Mouse (Mus musculus) gonadal fat pad, adult 2 months (tissue): ENCODE measurements at regions not wholly inside any gene's neighbourhood (a gene's known extent, or its start where the extent isn't known, plus 50 kb on each side); places are given as distances from the start of the nearest gene placed in this dataset.
A peak's percentile ranks its signal among the peaks of the same experiment; 100 is the strongest.

Source experiments
- DNase-seq: peaks from one replicate; pipeline ENCODE4 v3.0.0-alpha.2; 2012; ENCODE audit warnings: low read depth

DNA sequence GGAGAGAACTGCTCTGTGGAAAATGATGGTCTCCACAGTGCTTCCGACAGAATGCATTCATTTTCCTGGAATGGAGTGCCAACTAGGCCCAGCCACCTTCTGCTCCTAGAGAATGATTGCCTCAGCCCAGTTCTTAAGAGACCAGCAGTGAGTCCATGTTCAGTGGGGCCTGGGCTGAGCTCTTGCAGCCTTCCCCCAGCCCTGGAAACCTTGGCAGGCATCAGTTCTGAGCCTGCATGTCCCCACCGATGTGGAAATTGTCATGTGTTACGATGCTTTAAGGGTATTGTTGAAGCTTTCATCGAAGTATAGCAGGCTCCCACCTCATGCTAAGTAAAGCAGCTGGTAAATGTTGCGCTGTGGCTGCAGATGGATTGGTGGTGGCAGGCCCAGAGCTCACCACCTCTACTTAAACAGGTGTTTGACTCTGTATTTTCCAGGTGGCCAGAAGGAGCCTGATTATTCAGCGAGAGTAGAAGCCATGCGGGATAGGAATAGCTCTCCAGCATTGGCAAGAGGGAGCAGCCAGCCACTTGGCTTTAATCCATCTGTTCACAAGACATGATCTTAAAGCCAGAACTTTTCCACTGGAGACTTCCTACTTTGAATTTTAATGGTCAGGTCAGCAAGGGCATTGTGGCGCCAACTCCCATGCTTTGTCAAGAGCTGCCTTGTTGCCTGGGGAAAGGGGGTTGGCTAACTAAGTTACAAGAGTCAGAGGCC lies 437.5 kb downstream of the Meis1 start:
- DNase-seq: no peak

DNA sequence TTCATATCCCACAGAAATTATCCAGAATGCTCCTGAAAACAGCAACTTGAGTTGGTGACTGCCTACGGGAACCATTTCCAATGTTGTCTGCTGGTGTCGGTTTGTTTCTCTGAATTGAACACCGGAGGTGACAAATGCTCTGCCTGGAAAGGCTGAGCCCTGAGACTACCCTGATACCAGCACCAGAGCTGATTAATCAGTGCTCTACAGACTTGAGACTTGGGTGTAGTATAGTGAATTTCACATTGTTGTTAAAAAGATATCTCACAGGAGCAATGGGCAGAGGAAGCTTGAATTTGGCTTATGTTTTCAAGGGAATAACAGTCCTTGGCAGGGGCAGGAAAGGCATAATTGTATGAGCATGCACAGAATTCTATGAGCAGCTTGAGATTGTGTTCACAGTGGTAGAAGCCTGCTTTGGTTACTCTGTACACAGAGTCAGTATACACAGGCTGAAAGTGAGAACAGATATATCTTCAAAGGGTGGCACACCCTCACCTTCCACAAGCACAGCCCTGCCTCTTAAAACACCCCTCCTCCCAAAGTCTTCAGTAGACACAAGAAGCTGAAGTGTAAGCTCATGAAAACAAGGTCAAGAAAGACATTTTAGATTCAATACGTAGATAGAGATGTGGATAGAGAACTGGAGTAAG lies 447.1 kb downstream of the Meis1 start:
- no peak for DNase-seq

DNA sequence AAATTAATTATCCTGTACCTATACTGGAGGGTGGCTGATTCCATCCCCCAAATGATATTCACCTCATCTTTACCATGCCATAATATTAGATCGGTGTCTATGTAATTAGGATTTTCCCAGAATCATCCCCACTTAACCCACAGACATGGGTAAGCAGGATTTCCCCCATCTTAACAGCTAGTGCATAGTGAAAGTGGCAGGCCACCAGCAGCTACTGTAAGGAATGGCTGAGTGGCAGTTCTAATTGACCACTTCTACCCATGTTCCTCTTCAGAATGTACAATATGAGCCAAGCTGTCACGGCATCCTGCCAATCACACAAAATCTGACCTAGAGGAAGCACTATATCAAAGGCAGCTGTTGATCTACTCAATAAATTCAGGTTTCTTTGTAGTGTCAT lies 455.8 kb downstream of the Meis1 start:
- no peak for DNase-seq

DNA sequence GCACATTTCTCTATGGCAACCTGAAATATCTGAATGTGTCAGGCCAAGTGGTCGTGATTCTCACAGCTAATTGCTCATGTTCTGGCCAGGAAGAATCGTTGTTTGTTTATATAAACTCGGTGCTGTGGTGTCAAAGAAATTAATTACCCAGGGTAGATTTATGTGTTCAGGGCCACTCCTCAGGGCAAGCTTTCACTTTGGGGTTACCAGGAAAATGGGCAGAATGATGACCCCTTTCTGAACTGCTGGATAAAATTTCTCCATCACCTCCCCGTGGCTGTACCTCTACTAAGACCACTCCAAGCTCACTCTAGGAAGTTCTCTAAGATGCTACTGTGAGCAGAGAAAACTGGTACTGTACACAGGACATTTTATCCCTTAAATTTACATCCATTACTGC lies 460.1 kb downstream of the Meis1 start:
- no peak for DNase-seq

DNA sequence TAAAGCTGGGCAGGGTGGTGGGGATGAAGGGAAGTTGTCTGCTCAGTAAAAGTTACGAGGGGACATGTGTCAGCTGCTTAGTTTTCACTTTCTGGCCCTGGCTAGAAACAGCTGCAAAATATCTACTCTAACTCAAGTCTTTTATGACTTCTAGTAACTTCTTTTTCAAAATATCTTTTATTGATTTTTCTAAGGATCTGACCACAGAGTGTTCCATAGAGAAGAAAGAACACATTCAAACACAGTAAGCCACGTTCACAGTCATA lies 483.3 kb downstream of the Meis1 start:
- no peak for DNase-seq

DNA sequence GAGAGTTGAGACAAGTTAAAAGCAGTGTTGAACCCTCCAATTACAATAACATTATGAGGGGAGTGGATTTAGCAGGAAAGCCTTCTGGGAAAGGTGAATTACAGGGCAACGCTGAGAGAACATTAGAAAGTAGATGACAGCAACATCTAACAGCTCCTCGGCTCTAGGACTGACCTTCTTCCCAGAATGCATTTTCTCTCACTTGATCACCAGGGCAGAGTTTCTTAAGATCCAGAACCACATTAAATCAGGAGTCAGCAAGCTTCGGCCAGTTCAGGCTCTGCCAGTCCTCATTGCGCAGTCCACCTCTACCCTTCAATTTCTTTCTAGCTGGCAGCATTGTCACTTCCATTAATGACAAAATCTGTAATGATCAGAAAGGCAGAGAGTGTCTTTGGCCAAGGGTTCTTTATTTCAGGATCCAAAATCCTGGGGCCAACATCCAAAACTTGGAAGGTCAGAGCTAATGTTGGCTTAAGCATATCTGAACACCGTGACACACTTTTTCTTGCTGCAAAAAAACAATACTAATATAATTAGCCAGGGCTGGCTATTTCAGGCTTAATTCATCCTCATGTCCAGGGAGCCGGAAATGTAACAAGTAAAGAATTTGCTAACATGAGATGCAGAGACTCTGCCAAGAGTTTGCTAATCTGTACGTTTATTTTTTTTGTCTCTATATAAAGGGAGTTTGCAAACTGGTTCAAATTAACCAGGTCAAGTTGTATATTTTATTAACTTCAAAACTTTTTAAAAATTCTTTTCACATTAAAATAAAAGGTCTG lies 483.8 kb downstream of the Meis1 start:
- peak; percentile 36 for DNase-seq

DNA sequence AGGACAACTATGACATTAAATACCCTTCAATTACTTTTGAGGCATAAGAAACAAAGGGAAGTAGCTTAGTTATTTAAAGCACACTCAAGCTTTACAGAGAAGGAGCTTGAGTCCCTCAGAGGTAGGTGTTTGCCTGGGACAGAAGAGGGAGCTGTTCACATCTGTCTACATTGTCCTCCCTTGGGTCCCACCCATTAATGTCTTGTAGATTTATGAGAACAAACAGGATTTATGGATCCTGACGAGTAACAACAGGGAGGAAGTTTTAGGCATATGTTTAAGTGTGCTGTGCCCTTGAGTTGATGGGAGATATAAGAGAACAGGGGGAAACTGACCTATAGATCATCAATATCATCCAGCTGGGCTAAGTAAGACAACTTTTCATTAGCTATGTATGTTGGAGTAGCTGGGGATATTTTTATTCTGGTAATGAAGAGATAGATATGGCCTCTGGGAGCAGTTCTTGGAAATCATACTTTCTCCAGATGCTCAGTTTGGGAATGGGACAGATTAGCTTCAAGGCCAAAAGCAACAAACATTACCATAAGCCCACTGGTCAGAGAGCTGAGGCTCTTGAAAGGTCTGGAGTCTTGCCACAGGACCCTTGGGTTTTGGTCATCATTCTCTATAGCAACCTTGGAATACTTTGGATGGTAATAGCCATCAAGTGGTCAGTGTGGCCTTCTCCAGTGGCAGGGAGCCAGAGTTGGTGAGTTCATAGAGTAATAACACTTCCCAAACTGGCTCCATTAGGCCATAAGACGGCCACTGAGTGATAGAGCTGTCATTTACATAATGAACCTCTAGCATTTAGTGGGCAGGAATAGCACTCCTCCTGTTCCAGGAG lies 487.3 kb downstream of the Meis1 start:
- DNase-seq: no peak

DNA sequence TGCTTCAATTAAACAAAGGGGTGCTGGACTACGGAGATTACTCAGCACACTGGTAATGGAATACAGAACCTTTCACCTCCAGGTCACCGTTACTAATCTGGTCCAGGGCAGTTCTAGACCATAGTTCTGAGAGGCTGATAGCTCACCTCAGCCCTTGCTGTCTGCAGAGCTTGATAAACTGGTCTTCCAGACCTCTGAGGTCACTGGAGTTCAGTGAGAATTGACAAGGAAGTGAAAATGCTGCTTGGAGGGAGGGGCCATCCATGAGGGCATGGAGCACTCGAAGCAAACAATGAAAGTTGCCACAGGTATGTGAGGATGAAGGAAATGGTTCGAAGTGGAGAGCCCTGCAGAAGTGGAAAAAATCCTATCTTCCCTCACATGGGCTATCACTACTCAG lies 490.2 kb downstream of the Meis1 start:
- DNase-seq: no peak

DNA sequence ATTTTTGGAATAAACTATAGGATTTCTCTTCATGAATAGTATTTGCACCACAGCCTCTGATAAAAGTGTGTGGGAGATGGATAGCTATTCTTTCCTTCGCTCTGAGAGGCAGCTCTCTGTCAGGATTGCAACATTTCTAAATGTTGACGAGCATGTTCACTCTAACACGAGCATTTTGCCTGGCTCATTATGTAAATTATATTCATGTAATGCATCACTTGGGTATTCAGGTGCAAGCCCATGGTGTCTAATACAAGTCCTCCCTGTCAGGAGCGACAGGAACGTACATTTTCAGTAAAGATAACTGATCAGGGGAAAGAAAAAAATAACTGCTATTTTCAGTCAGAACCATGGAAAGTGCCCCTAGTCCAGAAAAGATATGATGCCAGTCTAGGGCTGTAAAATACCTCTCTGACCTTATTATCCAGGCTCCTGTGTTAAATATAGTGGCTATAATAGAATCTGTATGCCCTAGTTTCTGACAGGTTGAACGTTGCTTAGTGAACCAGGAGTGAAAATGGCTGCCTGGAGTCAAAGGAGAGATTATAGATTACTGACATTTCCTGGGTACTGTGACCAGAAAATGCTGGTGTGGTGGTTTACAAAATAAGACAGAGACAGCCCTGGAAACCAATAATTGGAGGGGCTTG lies 523.6 kb downstream of the Meis1 start:
- DNase-seq: no peak

DNA sequence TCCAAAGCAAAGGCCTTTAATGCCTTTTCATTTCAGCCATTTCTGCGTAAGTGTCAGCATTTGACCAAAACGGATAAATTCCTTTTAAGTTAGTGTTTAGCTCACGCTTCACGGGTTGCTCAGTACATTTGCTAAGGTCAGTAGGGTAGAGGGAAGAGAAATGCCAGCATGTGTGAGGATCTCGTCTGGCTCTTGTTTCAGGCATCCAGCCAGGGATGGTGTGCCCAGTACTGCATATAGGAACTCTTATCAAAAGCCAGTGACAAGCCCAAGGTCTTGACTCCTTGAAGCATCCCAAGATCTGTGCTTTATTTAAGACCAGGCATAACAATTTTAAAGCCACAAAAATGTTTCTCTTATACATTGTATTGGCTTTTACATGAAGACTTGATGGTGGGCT lies 524.8 kb downstream of the Meis1 start:
- DNase-seq: no peak

DNA sequence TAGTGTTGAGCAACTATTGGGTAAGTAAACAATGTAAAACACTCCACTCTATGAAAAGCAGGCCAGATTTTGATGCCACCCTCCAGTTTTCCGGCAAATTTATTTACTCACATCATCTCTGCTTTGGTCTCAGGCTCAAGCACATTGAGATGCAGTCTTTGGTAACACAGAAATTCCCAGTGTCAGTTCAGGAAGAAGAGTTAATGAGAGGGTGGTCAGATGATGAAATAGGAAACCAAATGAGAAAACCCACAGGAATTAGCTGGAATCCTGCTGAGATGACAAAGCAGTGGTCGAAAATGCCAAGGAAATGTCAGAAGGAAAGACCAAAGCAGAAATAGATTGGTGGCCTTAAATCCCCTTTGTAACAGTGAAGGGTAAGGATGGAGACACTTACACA lies 525.7 kb downstream of the Meis1 start:
- DNase-seq: no peak

DNA sequence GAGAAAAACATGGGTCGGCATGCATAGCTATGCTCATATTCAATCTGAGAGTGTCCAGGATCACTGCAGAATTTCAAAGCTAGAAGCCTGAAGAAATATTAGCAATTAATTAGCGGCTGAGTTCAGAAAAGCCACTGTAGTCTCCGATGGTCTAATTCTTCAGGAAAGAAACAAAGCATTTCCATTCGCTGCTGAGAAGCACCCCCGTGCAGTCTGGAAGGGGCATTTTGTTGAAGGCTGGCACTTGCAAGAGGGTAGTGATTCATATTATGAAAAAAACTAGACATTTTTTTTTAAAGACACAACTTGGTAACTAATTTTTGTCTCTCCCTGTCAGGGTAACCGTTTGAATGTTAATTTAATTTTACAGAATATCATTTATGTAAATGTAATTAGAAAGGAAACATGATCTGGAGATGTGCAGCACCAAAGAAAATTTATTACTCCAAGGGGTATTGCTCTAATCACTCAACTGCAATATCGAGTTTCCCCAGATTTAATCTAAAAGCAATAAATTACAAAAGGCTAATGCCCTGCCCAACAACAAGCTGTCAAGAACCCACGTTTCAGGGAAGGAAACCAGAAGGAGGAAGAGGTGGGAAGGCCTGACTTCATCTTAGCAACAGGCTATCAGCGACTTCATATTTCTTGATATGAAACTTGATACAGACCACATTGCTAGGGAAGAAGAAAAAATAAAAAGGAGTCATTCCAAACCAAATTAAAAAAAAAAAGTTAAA lies 529.1 kb downstream of the Meis1 start:
- DNase-seq: no peak

DNA sequence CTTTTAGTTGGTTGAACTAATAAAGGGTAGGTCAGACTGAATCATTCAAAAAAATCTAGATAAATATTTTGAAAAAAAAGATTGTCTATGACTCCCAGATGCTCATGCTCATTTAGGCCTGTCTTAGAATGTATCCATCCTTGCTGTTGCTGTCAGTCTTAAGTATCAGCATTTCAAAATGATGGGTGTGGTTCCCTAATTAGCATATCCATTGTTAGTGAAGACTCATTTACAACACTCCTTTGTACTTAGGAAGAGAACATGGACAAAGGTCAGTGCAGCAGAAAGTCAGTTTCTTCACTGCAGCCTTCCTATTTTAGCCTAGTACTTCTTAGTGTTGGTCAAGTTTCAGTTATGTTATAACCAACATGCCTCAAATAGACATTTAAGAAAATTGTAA lies 525.2 kb upstream of the Etaa1 start:
- DNase-seq: no peak

DNA sequence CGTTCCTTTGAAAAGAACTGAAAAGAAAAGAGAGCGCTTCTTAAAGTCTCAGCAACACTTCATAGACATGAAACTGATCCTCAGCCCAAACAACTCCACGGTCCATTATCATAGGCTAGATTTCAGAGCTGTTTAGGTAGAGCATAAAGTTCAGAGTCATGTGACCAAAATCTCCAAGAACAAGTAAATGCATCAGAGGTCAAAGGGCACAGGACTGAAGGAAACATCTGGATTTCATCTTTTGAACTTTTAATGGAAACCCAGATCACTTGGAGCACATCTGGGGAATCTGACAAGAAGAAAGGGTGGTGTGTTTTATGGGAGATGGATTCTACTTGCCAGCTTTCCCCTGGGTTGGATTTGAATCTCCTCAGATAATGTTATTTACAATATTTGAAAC lies 497.6 kb upstream of the Etaa1 start:
- DNase-seq: no peak

DNA sequence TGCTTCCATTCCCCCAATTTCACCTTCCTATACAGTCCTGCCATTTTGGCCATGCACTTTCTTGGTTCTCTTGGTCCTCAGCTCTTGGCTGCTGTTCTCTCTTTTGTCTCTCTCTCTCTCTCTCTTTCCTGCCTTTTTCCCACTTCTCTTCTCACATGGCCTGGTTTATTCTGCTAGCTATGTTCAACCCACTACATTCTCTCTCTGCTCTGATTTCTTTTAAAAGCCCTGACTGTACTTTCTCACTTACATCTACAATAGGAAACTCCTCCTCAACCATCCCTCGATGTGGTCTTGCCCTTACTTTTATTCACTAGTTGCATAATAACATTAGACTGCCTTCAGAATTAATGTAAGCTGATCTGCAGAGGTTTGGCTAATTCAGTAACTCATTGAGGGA lies 495.2 kb upstream of the Etaa1 start:
- DNase-seq: no peak

DNA sequence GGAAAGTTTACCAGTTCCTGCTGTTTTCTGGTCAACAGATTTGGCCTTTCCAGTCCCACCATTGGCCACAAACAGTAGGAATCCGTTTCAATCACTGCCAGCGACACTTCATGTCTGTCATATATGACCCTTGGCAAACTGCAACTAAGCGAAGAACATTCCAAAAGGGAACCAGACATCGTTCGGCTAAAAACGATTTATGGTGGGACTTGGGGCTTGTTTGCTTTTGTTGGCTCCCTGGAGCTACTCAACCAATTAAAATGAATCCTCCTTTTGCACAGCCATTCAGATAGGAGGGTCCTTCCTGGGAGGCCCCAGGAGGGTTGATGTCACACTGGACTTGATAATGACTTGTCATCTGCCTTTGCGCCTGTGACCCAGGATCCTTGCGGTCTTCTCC lies 490.9 kb upstream of the Etaa1 start:
- DNase-seq: no peak

DNA sequence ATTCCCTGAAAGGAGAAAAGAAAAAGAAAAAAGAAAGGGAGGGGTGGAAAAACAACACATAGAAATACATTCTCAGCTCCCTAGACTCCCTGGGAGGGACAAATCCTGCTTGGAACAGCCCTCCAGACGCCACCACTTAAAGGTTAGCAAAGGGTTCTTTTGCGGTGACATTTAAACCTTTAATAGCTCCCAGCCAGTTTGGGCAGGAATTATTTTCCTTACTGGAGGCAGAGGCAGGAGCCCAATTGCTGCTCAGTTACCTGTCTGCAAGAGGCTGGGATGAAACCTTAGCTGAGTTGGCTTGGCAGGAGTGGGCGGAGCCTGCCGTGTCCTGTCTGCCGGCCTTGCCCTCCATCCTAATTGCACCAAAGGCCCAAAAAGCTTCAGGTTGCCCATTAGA lies 490.4 kb upstream of the Etaa1 start:
- no peak for DNase-seq

DNA sequence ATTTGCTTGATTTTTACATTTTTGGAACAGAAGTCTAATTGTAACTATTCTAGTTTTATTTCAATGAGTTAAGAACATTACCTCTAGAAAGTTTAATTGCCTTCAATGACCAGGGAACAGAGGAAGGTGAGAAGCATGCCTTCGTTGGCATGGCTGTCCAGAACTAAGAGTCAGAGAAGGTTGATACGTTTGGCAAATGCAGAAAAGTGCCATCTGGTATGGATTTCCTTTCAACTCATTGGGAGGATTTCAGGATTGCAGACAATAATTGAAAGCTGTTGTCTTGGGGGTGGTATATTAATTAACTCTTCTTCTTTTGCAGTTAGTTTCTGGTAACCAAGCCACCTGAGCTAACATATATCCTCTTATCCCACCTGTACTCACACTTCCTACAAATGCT lies 489.5 kb upstream of the Etaa1 start:
- no peak for DNase-seq

DNA sequence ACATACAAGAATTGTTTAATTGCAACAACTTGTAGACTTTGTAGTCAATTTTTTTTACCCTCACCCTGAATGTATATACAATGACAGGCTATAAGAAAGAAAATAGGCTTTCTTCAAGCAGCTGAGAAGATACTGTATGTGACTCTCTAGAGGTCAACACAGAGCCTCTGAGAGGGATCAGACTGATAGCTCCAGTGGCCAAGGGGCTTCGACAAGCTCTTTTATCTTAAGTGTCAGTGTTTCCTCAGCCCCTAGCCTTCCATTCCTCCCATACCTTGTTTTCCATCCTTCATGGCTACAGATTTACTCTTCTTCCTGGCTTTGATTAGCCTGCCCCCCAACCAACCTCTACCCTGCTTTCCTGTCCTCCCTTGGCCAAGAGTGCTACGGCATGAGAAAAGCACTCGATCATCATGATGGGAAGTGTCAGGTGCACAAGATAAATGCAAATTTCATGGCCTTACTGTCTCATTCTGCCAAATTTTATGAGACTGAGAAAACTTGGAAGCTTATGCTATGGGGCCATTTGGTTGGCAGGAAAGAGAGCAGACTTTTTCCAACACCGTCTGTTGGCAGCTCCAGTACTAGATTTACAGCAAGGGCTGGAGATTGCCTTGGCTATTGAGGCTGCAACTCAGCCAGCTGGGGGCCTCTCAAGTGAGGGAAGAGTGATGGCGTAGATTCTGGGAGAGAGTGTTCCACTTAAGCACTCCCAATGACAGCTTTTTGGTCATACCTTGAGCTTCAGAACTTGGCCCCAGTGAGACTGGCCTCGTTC lies 484.3 kb upstream of the Etaa1 start:
- DNase-seq: no peak

DNA sequence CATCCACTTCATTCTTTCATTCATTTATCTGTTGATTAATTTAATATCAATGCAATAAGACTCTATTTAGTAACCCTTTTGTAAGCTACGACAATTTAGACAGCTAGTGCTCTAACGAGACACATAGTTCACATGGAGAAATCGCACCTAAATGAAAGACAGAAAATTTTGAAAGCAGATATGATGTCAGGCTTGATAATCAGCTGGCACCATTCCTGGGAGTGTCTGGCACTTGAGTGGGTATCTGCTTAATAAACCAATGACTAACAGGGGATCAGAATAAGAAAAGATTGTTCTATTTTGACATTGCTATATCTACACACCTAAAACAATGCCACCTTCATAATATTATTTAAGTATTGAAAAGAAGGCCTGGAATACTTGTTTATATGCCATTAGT lies 467.4 kb upstream of the Etaa1 start:
- no peak for DNase-seq
